Mouse (Mus musculus): ENCODE results near the gene Rpl21.
A peak's percentile ranks its signal among the peaks of the same experiment; 100 is the strongest.

Gene Rpl21

GRCm38 (mm10) chr5:146832769-146833448 is at the start of gene Rpl21:
Gene Rpl21, plus strand, starts transcription at chr5:146832890.
- DNase-seq (ENCODE audit: low read depth): peak; percentile 93

DNA sequence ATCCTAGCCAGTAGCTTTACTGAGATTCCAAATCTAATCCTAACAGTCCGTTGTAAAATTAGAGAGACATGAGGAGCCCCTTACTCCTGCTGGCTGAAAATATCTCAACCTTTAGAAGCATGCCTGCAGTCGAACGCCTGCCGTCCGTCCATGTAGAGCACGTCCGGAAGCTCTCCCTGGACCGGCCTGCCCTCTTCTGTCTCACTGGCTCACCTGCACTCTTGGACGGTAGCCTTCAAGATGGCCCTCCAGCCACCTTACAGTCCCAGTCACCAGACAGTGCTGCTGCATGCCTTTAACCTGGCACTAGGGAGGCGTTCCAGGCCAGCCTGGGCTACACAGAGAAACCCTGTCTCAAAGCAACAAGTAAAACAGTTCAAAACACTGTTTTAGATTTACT is 49.4 kb upstream of the Rpl21 start:
- no peak for DNase-seq (ENCODE audit: low read depth)

DNA sequence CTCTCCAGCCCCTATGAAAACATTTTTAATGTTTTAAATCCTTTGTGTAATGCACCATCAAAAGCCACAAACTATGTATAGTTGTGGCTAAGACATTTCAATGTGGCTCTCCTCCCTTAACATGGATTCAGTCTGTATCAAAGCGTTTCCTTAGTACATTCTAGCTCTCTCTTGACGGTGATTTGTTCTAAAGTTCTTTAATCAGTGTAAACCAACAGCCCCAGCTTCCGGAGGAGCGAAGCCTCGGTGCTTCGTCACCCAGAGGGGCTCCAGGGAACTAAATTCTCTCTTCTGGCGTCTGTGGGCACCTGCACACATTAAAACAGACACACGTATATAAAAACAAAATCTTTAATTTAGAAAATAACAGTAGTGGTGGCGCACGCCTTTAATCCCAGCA is 48.8 kb upstream of the Rpl21 start:
- no peak for DNase-seq (ENCODE audit: low read depth)

DNA sequence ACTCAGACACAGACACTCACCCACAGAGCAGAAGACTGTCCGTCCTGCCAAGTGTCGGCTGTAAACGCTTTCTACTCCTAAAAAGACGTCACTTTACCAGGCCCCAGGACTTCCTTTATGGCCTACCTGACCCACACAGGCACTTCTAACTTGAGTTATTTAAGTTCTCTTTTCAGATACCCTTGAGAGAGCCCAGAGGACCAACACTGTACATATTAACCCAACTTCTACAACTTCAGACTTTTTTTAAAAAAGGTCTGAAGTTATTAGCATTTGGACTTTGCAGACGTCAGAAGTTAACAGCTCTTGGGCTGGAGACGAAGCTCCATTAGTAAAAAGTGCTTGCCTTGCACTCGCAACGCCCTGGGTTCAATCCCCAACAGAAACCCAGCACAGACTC is 46.6 kb upstream of the Rpl21 start:
- DNase-seq (ENCODE audit: low read depth): no peak

GRCm38 (mm10) chr5:146789413-146789812 is 43.3 kb upstream of the Rpl21 start:
- DNase-seq (ENCODE audit: low read depth): no peak

DNA sequence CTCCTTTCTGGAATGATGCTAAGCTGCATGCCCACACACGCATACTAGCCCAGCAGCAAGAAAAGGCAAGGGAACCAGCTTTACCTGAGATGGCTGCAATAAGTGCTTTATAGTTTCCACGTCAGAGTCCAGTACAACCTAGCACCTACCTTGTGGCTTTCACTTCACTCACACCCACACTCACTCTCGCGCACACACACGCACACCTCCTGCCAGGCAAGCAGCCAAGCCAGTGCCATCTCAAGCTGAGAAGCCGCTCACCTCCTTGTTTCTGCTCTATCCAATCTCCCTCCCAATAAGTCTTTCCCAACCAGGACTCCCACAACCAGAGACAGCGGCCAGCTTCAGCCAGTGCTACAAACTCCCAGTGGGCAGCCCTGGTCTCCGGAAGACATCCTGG is 41.7 kb upstream of the Rpl21 start:
- DNase-seq (ENCODE audit: low read depth): no peak

DNA sequence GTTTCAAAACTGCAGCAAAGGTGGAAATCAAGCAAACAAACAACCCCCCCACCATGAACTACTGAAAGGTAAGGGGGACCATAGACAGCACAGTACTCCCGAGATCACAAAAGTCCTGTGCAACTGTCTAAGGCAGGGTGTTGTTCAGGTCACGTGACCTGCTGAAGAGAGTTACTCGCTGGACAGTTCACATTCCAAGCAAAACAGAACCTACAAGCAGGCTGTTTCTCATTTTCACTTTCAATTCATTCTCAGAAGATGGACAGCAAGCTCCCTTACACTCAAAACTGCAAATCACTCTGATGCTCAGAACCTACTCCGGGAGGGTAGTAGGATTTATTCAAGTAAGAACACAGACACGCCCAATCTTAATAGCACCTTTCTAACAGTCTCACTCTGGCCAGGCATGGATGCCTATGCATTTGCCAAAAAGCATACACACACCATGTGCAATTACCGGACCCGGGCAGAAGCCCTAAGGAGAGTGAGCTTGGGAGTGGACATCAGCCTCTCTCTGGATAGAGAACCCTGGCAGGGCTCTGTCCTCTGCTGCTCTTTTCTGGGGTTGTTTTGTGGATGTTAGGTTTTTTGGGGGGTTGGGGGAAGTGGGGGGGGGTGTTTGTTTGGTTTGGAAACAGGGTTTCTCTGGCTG is 40.4 kb upstream of the Rpl21 start:
- no peak for DNase-seq (ENCODE audit: low read depth)

DNA sequence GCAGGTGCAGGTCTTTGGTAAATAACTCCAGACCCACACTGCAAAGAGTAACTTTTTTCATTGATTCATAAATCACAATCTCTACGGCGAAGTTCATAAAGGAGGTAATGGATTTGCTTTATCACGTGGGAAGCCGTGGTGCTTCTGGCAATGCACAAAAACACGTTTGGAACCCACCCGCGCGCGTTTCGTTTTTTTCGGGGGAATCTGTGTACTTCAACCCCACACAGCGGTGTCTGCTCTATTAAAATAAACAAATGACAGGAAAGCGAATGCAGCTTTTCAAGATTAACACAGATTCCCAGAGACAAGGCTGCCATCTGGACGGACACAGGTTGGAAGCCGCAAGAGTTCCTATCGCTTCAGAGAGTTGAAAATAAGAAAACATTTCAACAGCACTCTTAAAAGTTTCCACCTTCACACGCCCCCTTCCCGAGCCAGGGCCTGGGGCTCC is 39.0 kb upstream of the Rpl21 start:
- DNase-seq (ENCODE audit: low read depth): no peak

DNA sequence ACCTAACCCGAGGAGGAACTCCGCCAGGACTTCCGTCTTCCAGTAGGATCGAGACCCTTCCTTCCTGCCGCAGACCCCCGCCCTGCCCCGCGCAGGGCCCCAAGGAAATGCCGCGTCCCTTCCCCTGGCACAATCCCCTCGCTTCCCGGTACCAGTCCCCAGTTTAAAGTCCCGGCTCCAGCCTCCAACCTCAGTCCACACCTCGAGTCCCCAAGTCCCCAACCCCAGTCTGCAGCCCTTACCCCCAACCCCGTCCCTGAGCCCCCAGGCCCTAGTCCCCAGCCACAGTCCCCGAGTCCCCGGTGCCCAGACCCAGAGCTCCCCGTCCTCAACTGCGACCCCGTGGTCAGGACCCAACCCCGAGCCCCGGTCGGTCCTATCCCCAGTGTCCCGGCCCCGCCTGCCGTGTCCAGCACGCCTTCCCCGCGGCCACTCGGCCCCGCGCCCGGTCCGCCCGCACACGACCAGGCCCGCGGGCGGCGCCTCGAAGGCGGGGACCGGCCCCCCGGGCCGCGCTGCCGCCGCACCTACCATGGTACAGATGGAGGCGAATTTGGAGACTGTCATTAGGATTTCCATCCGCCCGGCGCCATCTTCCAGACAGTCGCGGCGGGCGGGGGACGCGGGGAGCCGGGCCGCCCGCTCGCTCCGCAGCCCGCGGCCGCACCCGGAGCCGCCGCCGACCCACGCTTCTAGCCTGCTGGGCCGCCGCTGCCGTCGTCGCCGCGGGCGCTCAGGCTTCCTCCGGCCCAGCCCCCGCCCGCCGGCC is 38.4 kb upstream of the Rpl21 start:
- DNase-seq (ENCODE audit: low read depth): no peak

DNA sequence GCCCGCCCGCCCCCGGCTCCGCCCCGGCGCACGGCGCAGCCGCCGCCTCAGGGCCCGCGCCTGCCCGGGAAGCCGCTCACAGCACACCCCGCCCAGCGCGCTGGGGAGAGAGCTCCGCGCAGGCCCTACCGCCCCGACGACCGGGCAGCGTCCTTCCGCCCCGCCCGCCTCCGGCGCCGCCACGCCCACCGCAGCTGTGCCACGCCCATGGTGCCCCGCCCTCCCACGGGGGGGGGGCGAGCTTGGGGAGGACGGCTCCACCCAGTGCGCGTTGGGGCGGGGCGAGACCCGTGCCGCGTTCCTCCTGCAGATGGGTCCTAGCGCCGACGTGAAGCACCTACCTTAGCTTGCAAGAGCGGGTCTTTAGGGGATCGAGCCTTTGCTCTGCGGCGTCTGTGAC is 37.8 kb upstream of the Rpl21 start, which contains the start of gene Usp12:
Gene Usp12, minus strand, starts transcription at position 154 of the 400 bp plus-strand sequence.
- DNase-seq (ENCODE audit: low read depth): peak; percentile 78

DNA sequence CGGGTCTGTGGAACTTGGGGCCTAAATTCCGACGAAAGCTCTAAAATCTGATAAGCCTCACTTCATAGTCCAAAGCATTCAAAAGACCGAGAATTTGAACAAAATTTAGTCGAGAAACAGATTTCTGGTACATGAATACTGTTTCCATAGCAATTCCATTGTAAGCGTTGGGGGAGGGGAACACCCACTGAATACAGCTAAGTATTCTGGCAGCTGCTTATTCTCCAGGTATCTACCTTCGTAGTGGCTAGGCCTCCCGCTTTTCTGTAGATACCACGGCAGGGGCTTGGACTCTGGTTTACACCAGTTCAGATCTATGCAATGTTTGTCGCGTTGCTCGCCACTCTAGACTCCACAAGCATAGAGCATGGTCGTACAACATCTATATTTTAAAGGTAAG is 37.0 kb upstream of the Rpl21 start:
- no peak for DNase-seq (ENCODE audit: low read depth)

DNA sequence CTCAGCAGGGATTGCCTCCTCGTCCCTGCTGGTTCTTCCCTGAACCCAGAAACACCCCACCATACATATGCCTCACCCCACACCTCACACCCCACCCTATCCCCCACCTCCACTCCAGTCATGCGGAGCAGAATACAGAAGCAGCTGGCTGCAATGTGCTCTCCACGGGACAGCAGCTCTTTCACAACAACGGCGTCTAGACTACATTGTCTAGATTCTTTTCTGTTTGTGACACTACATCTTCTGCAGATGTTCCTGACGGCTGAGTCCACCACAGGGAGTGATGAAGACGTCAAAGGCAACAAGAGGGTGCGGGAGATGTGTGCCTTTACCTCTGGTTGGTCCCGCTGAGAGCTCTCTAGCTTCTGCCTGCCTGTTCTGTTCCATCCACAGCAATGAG is 34.7 kb upstream of the Rpl21 start:
- no peak for DNase-seq (ENCODE audit: low read depth)

DNA sequence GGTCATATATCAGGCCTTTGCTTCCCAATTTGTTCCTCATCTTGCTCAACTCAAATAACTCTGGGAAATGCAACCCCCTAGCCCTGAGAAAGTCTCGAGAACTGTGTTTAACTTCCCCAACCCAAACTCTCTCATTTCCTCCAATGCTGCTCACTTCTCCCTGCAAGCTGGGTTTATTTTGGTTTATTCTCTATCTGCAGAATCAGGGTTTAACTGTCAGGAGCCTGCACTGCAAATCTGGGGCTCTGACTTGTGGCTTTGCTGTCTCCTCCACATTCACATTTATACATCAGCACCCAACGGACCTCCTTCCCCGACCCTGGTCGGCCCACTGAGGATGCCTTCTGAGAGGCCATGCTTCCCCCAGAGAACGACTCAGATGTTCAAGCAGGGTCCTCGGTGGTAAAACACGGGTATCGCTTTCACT is 26.7 kb upstream of the Rpl21 start:
- no peak for DNase-seq (ENCODE audit: low read depth)

DNA sequence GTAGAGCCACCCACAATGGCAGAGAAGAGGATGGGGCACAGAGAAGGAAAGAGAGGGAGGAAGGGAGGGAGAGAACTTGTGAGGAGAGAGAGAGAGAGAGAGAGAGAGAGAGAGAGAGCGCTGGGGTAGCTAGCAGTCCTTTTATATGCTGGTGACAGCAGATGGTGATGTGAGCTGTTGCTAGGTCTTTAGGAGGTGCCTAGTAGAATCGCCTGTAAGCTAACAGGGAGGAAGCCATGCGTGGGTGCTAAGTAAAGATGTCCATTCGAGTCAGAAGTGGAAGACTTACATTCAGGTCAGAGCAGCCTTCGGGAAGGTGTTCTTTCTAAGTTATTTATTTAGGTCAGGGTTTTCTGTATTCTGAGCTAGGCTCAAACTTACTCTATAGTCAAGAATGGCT is 22.7 kb upstream of the Rpl21 start:
- no peak for DNase-seq (ENCODE audit: low read depth)

GRCm38 (mm10) chr5:146812866-146813265 is 19.8 kb upstream of the Rpl21 start:
- no peak for DNase-seq (ENCODE audit: low read depth)

GRCm38 (mm10) chr5:146813421-146813820 is 19.3 kb upstream of the Rpl21 start:
- no peak for DNase-seq (ENCODE audit: low read depth)

DNA sequence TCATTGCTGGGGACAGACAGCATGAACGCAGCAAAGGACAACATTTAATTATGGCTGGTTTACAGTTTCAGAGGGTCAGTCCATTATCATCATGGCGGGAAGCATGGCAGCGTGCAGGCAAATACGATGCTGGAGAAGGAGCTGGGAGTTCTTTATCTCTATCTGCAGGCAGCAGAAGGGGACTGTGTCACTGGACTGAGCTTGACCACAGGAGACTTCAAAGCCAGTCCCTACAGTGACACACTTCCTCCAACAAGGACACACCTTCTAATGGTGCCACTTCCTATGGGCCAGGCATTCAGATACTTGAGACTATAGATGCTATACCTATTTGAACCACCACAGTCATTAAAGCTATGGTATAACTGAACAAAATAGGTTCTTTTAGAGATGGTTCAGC is 17.3 kb upstream of the Rpl21 start:
- no peak for DNase-seq (ENCODE audit: low read depth)

DNA sequence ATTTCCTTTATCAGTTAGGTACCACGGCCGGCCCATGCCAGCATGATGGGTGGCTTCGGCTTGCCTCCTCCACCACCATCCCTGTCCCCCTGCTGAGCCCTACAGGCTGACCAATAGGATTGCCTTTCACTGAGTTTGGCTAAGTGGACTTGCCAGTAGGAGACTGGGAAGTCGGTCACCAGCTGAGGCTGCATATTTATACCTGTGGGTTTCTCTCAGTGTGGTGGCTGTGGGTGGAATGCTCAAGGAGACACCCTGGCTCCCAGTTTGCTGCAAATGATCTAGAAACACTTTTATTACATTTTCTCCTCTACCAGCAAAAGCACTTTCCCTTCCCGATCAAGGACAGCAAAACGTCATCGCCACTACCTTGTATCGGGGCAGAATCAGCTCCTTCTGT is 15.1 kb upstream of the Rpl21 start:
- no peak for DNase-seq (ENCODE audit: low read depth)

GRCm38 (mm10) chr5:146818906-146819623 is 13.6 kb upstream of the Rpl21 start:
- DNase-seq (ENCODE audit: low read depth): no peak

- DNase-seq (ENCODE audit: low read depth): no peak
These were observed 9.7 kb upstream of the Rpl21 start for GRCm38 (mm10) chr5:146823005-146823404.

DNA sequence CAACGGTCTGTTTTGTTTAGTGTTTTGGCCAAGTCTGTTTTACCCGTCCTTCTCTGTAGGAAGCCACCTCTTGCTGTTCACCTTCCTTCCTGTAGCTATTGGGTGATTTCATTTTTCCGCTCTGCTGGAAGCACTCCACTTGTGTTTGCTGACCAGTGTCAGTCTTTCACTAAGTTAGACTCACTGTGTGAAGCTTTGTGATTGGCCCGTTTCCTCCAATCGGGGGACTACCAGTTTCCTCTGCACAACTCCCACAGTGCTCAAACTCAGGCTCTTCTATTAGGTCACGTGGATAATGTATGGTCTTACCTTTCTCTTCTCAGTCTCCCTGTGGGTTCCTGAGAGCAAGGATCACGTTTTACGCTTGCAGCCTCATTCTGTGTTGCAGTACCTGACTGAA is 3.2 kb upstream of the Rpl21 start:
- no peak for DNase-seq (ENCODE audit: low read depth)

GRCm38 (mm10) chr5:146832435-146832768 is 288 bp upstream of the Rpl21 start:
- no peak for DNase-seq (ENCODE audit: low read depth)
